ENCODE assay signal across 8 mouse cellular contexts in genomic region chr8:3587391-3588257, GRCm38 (mm10). TPM values are rescaled to one million over a fixed set of nuclear protein-coding genes. Genes with fewer than 3 reads are reported as not detected.
DNase-seq lines count a peak whose midpoint lies in the region; ATAC-seq and TF ChIP-seq lines count a peak whose summit lies in the region.

No protein-coding gene starts in this region.

- H3K36me3 ChIP-seq in embryonic facial prominence, embryonic 15.5 days = no peaks in the 10 kb centered on the region
- no peaks in the 10 kb centered on the region for H3K36me3 ChIP-seq in hindbrain, embryonic 15.5 days

- H3K4me3 ChIP-seq in embryonic facial prominence, embryonic 15.5 days (replicated peaks) = peak overlapping the region; percentile 71
- H3K4me3 ChIP-seq in hindbrain, embryonic 15.5 days = peak overlapping the region; percentile 91

- peak; percentile 61 for TF ChIP-seq POLR2A in brain, embryonic 14.5 days (IDR thresholded peaks at IDR 0.05; ENCODE audit: borderline replicate concordance, extremely low read depth, insufficient read depth, insufficient read length, poor library complexity, severe bottlenecking)

- H3K4me1 ChIP-seq in embryonic facial prominence, embryonic 15.5 days = peaks cover 15% of the 10 kb centered on the region
- H3K4me1 ChIP-seq in hindbrain, embryonic 15.5 days (replicated peaks) = no peaks in the 10 kb centered on the region; the same call in 1 of the 2 replicates

- no peak for TF ChIP-seq CTCF in brain, embryonic 14.5 days (IDR thresholded peaks at IDR 0.05; ENCODE audit: borderline replicate concordance, extremely low read depth, insufficient read depth, insufficient read length)

- ATAC-seq in embryonic facial prominence, embryonic 15.5 days (ENCODE audit: insufficient number of reproducible peaks, low FRiP score, low TSS enrichment, low read depth) = peak; percentile 77
- peak; percentile 84 for ATAC-seq in hindbrain, embryonic 15.5 days (ENCODE audit: low FRiP score, low read depth)
- no peak for ATAC-seq in monocyte, adult 5-6 weeks (replicated peaks; ENCODE audit: insufficient number of reproducible peaks, low FRiP score, low TSS enrichment, poor library complexity, severe bottlenecking)

- no peaks in the 10 kb centered on the region for H3K9me3 ChIP-seq in embryonic facial prominence, embryonic 15.5 days (replicated peaks)
- no peaks in the 10 kb centered on the region for H3K9me3 ChIP-seq in hindbrain, embryonic 15.5 days

- H3K4me2 ChIP-seq in embryonic facial prominence, embryonic 15.5 days (replicated peaks) = peak overlapping the region; percentile 93
- H3K4me2 ChIP-seq in hindbrain, embryonic 15.5 days = peak overlapping the region; percentile 67

- H3K27me3 ChIP-seq in embryonic facial prominence, embryonic 15.5 days = peaks cover 4% of the 10 kb centered on the region
- no peaks in the 10 kb centered on the region for H3K27me3 ChIP-seq in hindbrain, embryonic 15.5 days

- peak; percentile 90 for DNase-seq in MN1 (ENCODE audit: low spot score)
- DNase-seq in brain, embryonic 14.5 days (ENCODE audit: low read depth) = peak; percentile 83
- DNase-seq in left cerebral cortex, adult 18-20 months (ENCODE audit: low spot score in 2 of 2) = peak; percentile 67 to 69
- peak; percentile 81 for DNase-seq in lung, postnatal 36 days
- peak; percentile 77 for DNase-seq in right cerebral cortex, postnatal 25 days

- WGBS in embryonic facial prominence, embryonic 15.5 days = under 1% methylated on average over 77 of the region's 77 CpGs
- WGBS in hindbrain, embryonic 15.5 days = under 1% methylated on average over 74 of the region's 77 CpGs

- peak overlapping the region; percentile 65 for H3K9ac ChIP-seq in embryonic facial prominence, embryonic 15.5 days
- peak overlapping the region; percentile 94 for H3K9ac ChIP-seq in hindbrain, embryonic 15.5 days

- H3K27ac ChIP-seq in embryonic facial prominence, embryonic 15.5 days (replicated peaks) = peak overlapping the region; percentile 83
- peak overlapping the region; percentile 87 for H3K27ac ChIP-seq in hindbrain, embryonic 15.5 days (replicated peaks)

RNA-seq across cellular contexts. Expression of gene Camsap3, which starts 0.5 kb away (rescaled TPM):
- polyA plus RNA-seq in brain, embryonic 14.5 days (2012; rRNA removed) = 58.4 and 86.3 TPM in 2 replicates
- polyA plus RNA-seq in embryonic facial prominence, embryonic 15.5 days (2015; fragmentation: Nextera tagmentation; extraction: Ambion mirVana) = 15.4 and 16.7 TPM in 2 replicates
- 43.3 and 51.7 TPM in 2 replicates for polyA plus RNA-seq in hindbrain, embryonic 15.5 days (2015; fragmentation: Nextera tagmentation; extraction: Ambion mirVana)
- total RNA-seq in left cerebral cortex, adult 18-20 months (2021) = 10 to 100 TPM; 33.4 to 37.9 TPM
- not detected in 3 replicates for total RNA-seq in monocyte, adult 5-6 weeks (2017)

RNA-seq across cellular contexts. Expression of gene C330021F23Rik, which starts 19.8 kb away (rescaled TPM):
- 0.72 and 1.1 TPM in 2 replicates for polyA plus RNA-seq in brain, embryonic 14.5 days (2012; rRNA removed)
- polyA plus RNA-seq in embryonic facial prominence, embryonic 15.5 days (2015; fragmentation: Nextera tagmentation; extraction: Ambion mirVana) = 0.51 and 0.53 TPM in 2 replicates
- polyA plus RNA-seq in hindbrain, embryonic 15.5 days (2015; fragmentation: Nextera tagmentation; extraction: Ambion mirVana) = 0.54 and 0.66 TPM in 2 replicates
- under 1 TPM in 1 of 2 experiments, not detected in 1; 0.40 TPM for total RNA-seq in left cerebral cortex, adult 18-20 months (2021)
- total RNA-seq in monocyte, adult 5-6 weeks (2017) = 2.3 TPM in 1 of 3 replicates, not detected in the others

RNA-seq across cellular contexts. Expression of gene Xab2, which starts 33.5 kb away (rescaled TPM):
- 69.0 and 93.1 TPM in 2 replicates for polyA plus RNA-seq in brain, embryonic 14.5 days (2012; rRNA removed)
- 53.7 and 55.7 TPM in 2 replicates for polyA plus RNA-seq in embryonic facial prominence, embryonic 15.5 days (2015; fragmentation: Nextera tagmentation; extraction: Ambion mirVana)
- 46.3 and 49.9 TPM in 2 replicates for polyA plus RNA-seq in hindbrain, embryonic 15.5 days (2015; fragmentation: Nextera tagmentation; extraction: Ambion mirVana)
- total RNA-seq in left cerebral cortex, adult 18-20 months (2021) = 10 to 100 TPM; 37.9 to 41.5 TPM
- total RNA-seq in monocyte, adult 5-6 weeks (2017) = 62.7 to 73.3 TPM (median 67.6 TPM) in 3 replicates

RNA-seq across cellular contexts. Expression of gene Pet100, which starts 33.7 kb away (rescaled TPM):
- 36.1 and 41.5 TPM in 2 replicates for polyA plus RNA-seq in brain, embryonic 14.5 days (2012; rRNA removed)
- 103 and 116 TPM in 2 replicates for polyA plus RNA-seq in embryonic facial prominence, embryonic 15.5 days (2015; fragmentation: Nextera tagmentation; extraction: Ambion mirVana)
- 83.4 and 97.2 TPM in 2 replicates for polyA plus RNA-seq in hindbrain, embryonic 15.5 days (2015; fragmentation: Nextera tagmentation; extraction: Ambion mirVana)
- 10 to 100 TPM; 80.8 to 85.8 TPM for total RNA-seq in left cerebral cortex, adult 18-20 months (2021)
- total RNA-seq in monocyte, adult 5-6 weeks (2017) = 127 to 142 TPM (median 131 TPM) in 3 replicates

RNA-seq across cellular contexts. Expression of gene Pcp2, which starts 37.7 kb away (rescaled TPM):
- 1.0 and 2.5 TPM in 2 replicates for polyA plus RNA-seq in brain, embryonic 14.5 days (2012; rRNA removed)
- polyA plus RNA-seq in embryonic facial prominence, embryonic 15.5 days (2015; fragmentation: Nextera tagmentation; extraction: Ambion mirVana) = 0.11 and 0.43 TPM in 2 replicates
- polyA plus RNA-seq in hindbrain, embryonic 15.5 days (2015; fragmentation: Nextera tagmentation; extraction: Ambion mirVana) = 9.5 and 22.9 TPM in 2 replicates
- total RNA-seq in left cerebral cortex, adult 18-20 months (2021) = not detected
- total RNA-seq in monocyte, adult 5-6 weeks (2017) = 0.67 to 0.96 TPM in 2 of 3 replicates, not detected in the other
